Mouse (Mus musculus) left cerebral cortex, adult 2 months (tissue): ENCODE data around the gene Zfp598. TPM values are rescaled to one million over a fixed set of nuclear protein-coding genes. Genes with fewer than 3 reads are reported as not detected.
"Not testable (repeated sequence)": the region's sequence is repeated elsewhere in the genome, so short reads cannot be mapped to it uniquely, and the experiment has no call there.

Source experiments
- DNase-seq, 2 experiments: peaks; one replicate each; pipeline ENCODE4 v3.0.0; 2021 to 2022; ENCODE audit warnings: low spot score in 2 of 2, mixed read lengths in 1 of 2; ENCODE audit errors: extremely low spot score in 1 of 2
- H3K27ac ChIP-seq: fragments of 200-600 bp; 2 replicates; pipeline ENCODE4 v1.8.1; 2022
- H3K4me3 ChIP-seq: fragments of 200-600 bp; 2 replicates; pipeline ENCODE4 v1.8.1; 2022
- CTCF ChIP-seq: fragments of 200-600 bp; IDR thresholded peaks from 2 replicates; pipeline ENCODE4 v1.8.1; 2022; ENCODE audit warnings: antibody characterized with exemption, mild to moderate bottlenecking, moderate library complexity
- intact Hi-C: fragments of 180-260 bp; cut with DNase I; formaldehyde crosslinking; loops from one replicate; pipeline ENCODE4 v1.15.1; 2025
- total RNA-seq, 2 experiments: library from RNA; stranded (reverse); gene quantifications; 2 replicates each; pipeline ENCODE4 v1.2.3; 2021

The Zfp598 gene
- total RNA-seq, 2 experiments from 2014 or later, result 41.6 to 49.0 TPM

DNA sequence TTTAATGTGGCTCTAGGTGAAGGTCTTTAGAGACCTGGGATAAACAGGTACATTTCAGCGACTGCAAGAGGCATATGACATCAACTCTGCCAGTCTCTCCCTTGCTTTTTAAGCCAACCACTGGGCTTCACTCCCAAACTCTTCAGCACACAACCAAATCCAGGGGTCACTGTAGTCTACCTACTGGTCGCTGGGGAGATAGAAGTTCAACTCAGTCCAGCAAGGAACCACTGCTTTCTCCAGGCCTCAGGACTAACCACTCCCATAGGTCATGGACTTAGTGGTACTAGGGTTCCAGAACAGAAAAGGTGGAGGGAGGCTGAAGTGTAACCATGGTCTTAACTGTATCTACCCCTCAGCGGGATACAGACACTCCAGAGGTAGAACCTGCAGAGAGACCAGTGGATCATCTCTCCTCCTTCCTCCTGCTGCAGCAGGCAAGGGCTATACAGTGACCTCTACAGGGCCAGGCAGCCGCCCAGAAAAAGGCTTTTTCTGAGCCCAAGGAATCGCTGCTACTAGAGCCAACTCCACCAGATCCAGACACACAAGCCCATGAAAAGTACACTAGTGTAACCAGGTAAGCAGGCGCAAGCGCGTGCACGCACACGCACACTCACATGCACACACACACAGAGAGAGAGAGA is 20.6 kb upstream of the Zfp598 start:
- DNase-seq, result no peak
- intact Hi-C loops, result no loop called here
- Histone ChIP-seq H3K27ac (peak overlapping the region; percentile 67; the same call in 1 of the 2 replicates), H3K4me3 (peak overlapping the region; percentile 94)
- TF ChIP-seq CTCF, result no peak

DNA sequence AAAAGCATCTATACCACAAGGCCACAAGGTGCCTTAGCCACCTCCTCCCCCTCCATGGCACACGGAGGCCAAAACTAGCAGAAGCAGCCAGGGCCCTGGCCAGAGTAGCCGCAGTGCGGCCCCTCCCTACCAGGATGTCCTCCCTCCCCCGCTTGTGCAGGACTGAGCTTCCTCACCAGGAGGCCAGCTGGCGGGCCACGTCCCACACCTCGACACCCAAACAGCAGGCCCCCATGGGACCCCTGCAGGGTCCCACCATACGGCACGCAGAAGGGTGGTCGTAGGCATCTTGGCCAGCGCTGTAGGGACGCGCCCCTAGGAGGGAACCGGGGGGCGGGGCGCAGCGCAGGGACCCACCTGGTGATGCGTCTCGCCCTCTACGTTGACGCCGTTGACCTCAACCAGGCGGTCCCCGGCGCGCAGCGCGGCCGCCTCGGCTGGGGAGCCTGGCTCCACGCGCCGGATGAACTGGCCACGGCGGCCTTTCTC is 19.9 kb upstream of the Zfp598 start:
- Histone ChIP-seq H3K4me3 (peak overlapping the region; percentile 94), H3K27ac (peak overlapping the region; percentile 95)
- intact Hi-C loops, result no loop called here
- TF ChIP-seq CTCF, result no peak; the same call in 1 of the 2 replicates
- peak in 1 of 2 experiments; percentile 46 for DNase-seq

DNA sequence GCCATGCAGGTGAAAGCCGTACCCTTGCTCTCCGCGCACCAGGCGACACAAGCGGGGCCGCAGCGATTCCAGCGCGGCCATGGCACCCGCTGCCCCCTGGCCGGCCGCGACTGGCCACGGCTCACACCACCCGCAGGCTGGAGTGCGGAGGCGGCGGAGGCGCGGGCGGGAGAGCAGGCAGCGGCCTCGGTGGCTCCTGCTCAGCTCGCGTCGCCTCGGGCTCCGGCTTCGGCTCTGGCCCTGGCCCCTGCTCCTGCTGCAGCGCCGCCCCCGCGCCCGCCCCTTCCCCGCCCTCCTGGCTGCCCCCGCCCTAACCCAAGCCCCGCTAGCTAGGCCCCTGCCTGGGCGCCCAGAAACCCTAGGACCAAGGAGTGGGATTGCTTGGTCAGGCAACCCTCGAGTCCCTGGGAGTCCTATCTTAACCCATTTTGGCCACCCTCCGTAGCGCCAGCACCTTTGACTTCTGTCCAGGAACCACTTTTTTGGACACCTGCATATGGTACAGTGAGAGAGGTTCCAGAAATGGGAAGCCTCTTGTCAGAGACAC is 19.3 kb upstream of the Zfp598 start, which contains the start of gene Slc9a3r2:
Gene Slc9a3r2, minus strand, starts transcription at position 258 of the 547 bp plus-strand sequence.
- peak; percentile 40 to 52 for DNase-seq
- intact Hi-C loops, result no loop called here
- peak within 1 kb of the TSS; percentile 95 for H3K27ac ChIP-seq
- H3K4me3 ChIP-seq, result peak within 1 kb of the TSS; percentile 94
- TF ChIP-seq CTCF, result no peak

DNA sequence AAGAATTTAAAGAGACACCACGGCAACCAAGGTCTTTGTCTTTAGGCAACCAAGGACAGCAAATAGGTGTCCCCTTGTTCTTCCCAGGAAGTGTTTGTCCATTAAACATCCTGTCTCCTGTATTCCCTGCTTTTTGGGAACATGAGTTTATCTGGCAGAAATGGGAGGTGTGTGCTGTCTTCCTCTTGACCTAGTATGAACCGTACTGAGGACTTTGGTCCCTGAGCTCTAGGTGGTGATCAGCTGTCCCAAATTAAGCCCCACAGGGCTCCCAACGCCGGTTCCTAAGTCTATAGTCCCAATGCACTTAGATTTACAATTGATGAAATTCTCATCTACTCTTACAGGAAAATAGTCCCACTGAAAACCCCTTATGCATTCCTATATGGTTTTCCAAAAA is 18.7 kb upstream of the Zfp598 start:
- DNase-seq, result no peak
- H3K27ac ChIP-seq, result peak overlapping the region; percentile 95
- intact Hi-C loops, result no loop called here
- TF ChIP-seq CTCF, result no peak
- H3K4me3 ChIP-seq, result peak overlapping the region; percentile 94

DNA sequence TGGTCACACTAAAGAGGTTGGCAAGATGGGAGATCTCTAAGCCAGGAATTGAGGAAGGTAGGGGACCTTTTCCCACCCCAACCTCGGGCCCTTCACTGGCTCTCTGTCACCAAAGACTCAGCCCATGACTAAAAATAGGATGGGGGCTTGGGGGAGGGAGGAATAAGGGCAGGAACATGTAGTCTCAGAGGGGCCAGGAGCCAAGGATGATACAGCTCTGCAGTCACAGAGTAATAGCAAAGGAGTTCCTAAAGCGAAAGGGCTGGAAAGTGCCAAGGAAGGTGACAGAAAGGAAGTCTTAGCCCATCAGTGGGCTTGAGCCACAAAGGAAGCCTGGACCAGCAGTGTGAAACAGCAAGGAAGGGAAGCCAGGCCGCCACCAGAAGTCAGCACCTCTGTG is 17.7 kb upstream of the Zfp598 start:
- Histone ChIP-seq H3K4me3 (no peak overlapping the region), H3K27ac (no peak overlapping the region)
- intact Hi-C loops, result no loop called here
- no peak for TF ChIP-seq CTCF
- DNase-seq, result no peak

DNA sequence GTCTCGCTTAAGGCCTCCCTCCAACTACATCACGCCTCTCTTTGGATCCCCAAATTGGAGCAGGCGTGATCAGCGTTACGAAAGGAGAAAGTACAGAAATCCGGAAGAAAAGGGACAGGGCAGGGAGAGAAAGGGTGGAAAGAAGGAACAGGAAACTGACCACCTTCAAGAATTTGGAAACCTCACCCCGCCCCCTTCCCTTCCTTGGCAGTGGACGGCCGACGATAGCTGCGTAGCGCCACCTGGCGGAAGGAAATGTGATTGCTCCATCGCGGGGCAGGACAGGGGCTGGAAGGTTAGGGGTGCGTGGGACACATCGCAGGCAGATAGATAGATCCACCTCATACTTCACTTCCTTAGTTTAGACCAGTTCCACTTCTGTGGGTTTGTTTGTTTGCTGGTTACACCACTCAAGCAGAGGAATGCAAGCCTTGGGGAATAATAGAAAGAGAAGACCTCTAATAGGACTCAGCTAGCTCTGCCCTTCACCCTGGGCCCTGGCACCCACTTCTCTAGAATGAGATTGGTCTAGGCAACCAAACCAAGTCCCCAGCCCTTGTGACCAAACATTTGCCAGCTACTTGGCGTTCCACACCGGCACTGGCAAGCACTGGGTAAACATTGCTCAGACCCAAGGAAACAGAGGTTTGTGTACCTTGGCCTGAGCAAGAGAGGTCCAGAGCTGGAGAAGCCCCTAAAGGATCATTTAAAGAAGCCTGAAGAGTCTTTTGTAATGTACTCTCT is 15.3 kb upstream of the Zfp598 start:
- DNase-seq, result peak; percentile 47 to 70
- intact Hi-C loops, result loop anchor here (2.0 kb wide), 1 partner anchor 125 kb away; no protein-coding TSS in a partner anchor
- 0 out of 2 replicates have a peak overlapping the region, but pooled peaks have one; percentile 16 for H3K4me3 ChIP-seq
- H3K27ac ChIP-seq, result no peak overlapping the region
- TF ChIP-seq CTCF, result peak; percentile 86

DNA sequence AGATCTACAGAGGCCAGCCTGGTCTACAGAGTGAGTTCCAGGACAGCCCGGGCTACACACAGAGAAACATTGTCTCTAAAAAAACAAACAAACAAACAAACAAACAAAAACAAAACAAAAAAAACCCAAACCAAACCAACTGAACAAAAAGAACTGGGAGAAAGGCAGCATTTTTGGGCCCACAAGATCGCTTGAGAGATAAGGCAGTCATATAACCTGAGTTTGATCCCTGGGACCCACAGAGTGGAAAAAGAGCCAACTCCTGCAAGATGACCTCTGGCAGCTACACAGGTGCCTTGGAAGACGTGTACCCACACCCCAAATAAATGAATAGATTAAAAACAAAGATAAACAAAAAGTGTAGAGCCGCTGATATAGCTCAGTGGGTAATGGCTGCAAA is 14.5 kb upstream of the Zfp598 start:
- H3K27ac ChIP-seq, result no peak overlapping the region
- no peak overlapping the region for H3K4me3 ChIP-seq
- no peak for TF ChIP-seq CTCF
- DNase-seq, result no peak
- intact Hi-C loops, result loop anchor here (2.0 kb wide), 1 partner anchor 126 kb away; no protein-coding TSS in a partner anchor

DNA sequence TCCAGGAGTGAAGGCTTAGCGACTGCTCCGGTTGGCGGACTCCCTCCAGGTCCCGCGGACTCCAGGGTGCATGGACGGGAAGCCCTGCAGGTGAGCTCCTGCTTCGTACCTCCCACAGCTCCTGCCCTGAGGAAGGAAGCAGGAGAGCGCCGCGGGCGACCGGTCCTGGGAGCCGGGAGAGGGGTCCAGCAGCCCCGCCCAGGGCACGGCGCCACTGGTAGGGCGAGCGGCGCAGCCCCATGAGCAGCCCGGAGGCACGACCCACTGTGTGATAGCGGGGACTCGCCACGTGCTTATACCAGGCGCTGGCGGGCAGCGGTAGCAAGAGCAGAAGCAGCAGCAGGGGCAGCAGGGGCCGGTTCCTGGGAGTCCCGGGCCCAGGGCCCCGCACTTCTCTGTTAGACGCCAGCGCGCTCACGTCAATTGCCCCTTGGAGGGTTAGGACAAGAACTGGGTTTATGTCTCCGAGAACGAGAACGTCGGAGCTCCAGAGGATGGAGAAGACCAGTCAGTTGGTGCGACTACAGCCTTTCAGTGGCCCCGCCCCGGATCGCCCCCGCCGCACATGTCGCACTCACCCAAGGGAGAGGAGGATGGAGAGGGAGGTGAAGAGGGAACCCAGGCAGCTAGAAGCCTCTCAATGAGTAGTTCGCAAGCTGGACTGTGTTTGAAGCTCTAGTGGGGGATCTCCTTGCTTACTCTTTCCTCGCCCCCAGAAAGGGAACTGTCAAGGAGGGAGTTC is 11.3 kb upstream of the Zfp598 start, which contains the start of gene Npw:
Gene Npw, minus strand, starts transcription at position 441 of the 742 bp plus-strand sequence.
- peak within 1 kb of the TSS; percentile 30 for H3K4me3 ChIP-seq
- no peak for DNase-seq
- H3K27ac ChIP-seq, result no peak within 1 kb of the TSS
- intact Hi-C loops, result no loop called here
- no peak; the same call in 1 of the 2 replicates for TF ChIP-seq CTCF

DNA sequence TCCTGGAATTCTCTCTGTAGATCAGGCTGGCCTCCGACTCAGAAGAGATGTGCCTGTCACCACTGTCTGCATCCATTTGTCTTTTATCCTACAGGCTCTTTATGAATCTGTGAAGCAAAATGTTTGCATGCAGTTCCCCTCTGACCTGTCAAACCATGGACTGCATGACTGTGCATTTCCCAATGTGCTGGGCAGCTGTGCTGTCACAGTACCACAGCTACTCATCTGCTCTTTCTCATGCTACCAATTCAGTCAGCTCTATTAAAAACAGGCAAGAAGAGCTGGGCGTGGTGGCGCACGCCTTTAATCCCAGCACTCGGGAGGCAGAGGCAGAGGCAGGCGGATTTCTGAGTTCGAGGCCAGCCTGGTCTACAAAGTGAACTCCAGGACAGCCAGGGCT is 2.5 kb upstream of the Zfp598 start:
- DNase-seq, H3K27ac ChIP-seq, intact Hi-C loops, H3K4me3 ChIP-seq: not testable (repeated sequence)

DNA sequence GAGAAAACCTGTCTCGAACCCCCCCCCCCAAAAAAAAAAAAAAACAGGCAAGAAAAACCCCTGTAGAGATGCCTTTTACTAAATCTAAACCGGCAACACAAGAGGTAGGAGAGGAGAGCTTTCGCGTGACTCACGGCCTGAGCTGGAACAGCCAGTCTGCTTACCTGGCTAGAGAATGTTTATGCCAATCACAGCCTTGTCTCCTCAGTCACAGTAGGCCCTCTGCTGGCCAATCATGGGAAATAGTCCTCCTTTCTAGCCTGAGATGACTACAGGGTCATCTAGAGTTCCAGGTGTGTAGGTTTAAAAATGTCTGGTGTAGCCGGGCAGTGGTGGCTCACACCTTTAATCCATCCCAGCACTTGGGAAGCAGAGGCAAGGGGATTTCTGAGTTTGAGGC is 2.1 kb upstream of the Zfp598 start:
- peak; percentile 75 for TF ChIP-seq CTCF
- Histone ChIP-seq H3K4me3 (no peak overlapping the region), H3K27ac (no peak overlapping the region)
- DNase-seq, result peak in 1 of 2 experiments; percentile 47
- intact Hi-C loops, result no loop called here

DNA sequence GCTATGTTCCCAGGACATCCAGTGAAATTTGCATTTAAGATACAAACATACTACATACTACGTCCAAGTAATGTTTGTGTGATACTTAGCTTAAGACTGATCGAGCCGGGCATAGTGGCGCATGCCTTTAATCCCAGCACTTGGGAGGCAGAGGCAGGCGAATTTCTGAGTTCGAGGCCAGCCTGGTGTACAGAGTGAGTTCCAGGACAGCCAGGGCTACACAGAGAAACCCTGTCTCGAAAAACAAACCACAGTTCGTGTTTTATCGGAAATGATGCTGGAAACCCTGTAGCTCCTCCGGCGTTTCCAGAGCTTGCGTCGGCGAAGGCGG is 308 bp upstream of the Zfp598 start:
- H3K27ac ChIP-seq, result peak overlapping the region; percentile 88
- DNase-seq, intact Hi-C loops: not testable (repeated sequence)
- H3K4me3 ChIP-seq, result peak overlapping the region; percentile 90
